Mouse (Mus musculus): ENCODE measurements around the gene Tctex1d1. TPM values are rescaled to one million over a fixed set of nuclear protein-coding genes. Genes with fewer than 3 reads are reported as not detected.
A peak's percentile ranks its signal among the peaks of the same experiment; 100 is the strongest.

The Tctex1d1 gene
- polyA plus RNA-seq, 1 experiment from 2014 or later, result not detected

DNA sequence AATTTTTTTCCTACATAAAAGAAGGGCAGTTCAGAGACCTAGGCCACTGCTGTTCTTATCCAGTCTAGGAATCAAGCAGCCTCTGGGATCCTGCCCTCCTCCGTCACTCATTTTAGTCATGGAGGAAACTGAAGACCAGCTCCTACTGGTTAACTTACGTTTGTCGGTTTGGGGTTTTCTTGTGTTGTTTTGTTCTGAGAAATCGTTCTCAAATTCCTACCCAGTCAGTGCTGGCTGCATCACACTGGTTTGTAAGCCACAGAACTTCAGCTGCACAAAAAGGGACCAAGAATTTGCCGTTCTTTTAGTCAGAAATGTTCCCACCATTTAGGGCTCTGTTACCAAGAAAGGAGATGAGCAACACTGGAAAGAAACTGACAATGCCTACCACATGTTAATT is 11.0 kb downstream of the Tctex1d1 start:
- no peaks in the 10 kb centered on the region for H3K36me3 ChIP-seq
- H3K9me3 ChIP-seq, result no peaks in the 10 kb centered on the region
- ATAC-seq (ENCODE audit: insufficient number of reproducible peaks, low FRiP score, low TSS enrichment, low read depth), result no peak
- H3K27ac ChIP-seq, result no peak overlapping the region
- H3K9ac ChIP-seq, result no peak overlapping the region
- H3K4me3 ChIP-seq, result no peak overlapping the region
- no peak overlapping the region for H3K4me2 ChIP-seq
- H3K4me1 ChIP-seq, result no peaks in the 10 kb centered on the region
- H3K27me3 ChIP-seq, result no peaks in the 10 kb centered on the region
- WGBS, result 81% methylated on average over 5 of the region's 5 CpGs

DNA sequence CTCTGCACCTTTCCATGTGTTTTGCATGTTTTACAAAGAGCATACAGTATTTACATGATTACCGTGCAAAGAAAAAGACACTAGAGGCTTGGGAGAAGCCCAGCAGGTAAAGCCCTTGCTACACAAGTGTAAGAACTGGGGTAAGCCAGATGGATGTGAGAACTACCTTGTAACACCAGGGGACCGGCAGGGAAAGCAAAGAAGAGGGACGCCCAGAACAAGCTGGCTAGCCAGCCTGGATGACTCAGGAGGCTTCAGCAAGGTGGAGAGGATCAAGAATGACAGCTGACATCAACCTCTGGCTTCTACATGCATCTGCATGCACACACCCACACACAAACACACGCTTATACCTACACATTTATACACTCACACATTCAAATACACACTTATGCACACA is 11.6 kb downstream of the Tctex1d1 start:
- no peak for ATAC-seq (ENCODE audit: insufficient number of reproducible peaks, low FRiP score, low TSS enrichment, low read depth)
- no peak overlapping the region for H3K27ac ChIP-seq
- WGBS, result 65% methylated on average over 4 of the region's 4 CpGs
- H3K4me2 ChIP-seq, result no peak overlapping the region
- no peak overlapping the region for H3K4me3 ChIP-seq
- H3K4me1 ChIP-seq, result no peaks in the 10 kb centered on the region
- H3K9ac ChIP-seq, result no peak overlapping the region
- H3K36me3 ChIP-seq, result no peaks in the 10 kb centered on the region
- H3K9me3 ChIP-seq, result no peaks in the 10 kb centered on the region
- no peaks in the 10 kb centered on the region for H3K27me3 ChIP-seq

DNA sequence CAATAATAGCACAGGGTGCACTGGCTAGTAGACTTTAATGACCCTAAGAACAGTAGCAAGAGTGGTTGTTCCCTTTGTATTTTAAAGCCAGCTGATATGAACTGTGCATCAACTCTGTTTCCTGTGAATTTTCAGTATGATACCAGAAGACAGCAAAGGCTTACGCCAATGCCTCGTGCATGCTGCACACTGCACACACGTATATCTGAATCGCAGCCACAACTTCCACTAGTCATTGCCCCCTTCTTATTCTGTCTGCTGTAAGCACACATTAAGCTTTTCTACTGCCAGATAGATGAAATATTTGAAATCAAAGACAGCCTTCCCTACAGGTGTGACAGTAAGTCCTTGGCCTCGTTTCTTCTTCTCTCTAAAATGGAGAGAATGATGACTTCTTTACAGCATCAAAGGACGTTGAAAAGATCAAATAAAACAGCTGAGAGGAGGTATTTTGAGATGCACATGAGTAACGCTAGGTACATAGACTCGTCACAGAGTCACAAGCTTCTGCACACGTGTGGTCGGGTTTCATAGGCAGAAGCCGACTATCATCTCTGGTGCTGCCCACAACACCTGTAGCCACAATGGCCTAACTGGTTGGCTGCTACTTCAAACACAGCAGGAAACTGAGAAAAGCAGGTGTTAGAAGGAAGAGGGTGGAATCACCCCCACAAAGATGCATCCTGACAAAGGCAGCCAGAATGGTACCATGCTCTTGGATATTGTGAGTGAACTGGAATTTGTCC is 12.4 kb downstream of the Tctex1d1 start:
- no peak for ATAC-seq (ENCODE audit: insufficient number of reproducible peaks, low FRiP score, low TSS enrichment, low read depth)
- Histone ChIP-seq H3K27ac (no peak overlapping the region), H3K4me2 (no peak overlapping the region), H3K9me3 (no peaks in the 10 kb centered on the region), H3K9ac (no peak overlapping the region), H3K4me3 (no peak overlapping the region), H3K36me3 (no peaks in the 10 kb centered on the region), H3K4me1 (no peaks in the 10 kb centered on the region), H3K27me3 (no peaks in the 10 kb centered on the region)
- 56% methylated on average over 11 of the region's 11 CpGs for WGBS

GRCm38 (mm10) chr4:102991685-102992084 is 13.3 kb downstream of the Tctex1d1 start:
- H3K4me3 ChIP-seq, result no peak overlapping the region
- no peak for ATAC-seq (ENCODE audit: insufficient number of reproducible peaks, low FRiP score, low TSS enrichment, low read depth)
- no peaks in the 10 kb centered on the region for H3K9me3 ChIP-seq
- no peaks in the 10 kb centered on the region for H3K27me3 ChIP-seq
- H3K27ac ChIP-seq, result no peak overlapping the region
- H3K4me1 ChIP-seq, result no peaks in the 10 kb centered on the region
- H3K4me2 ChIP-seq, result no peak overlapping the region
- 63% methylated on average over 3 of the region's 3 CpGs for WGBS
- H3K36me3 ChIP-seq, result no peaks in the 10 kb centered on the region
- no peak overlapping the region for H3K9ac ChIP-seq

DNA sequence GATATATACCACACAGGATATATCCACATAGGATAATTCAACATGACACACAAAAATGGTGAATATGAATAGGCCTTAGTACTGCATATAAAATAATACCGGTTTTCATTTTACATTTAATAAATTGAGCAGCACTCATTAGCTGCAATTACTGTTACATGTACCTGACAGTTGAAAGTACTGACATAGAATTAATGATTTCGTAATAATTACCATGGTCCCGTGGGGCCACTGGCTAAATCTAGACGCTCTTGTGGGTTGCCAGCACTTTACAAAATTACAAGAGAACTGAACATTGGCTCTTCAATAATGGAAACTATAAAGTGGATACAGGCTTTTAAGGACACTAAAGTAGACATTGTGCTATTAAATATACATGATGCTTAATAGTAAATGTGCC is 26.3 kb downstream of the Tctex1d1 start:
- no peak overlapping the region for H3K4me3 ChIP-seq
- no peak overlapping the region for H3K27ac ChIP-seq
- H3K27me3 ChIP-seq, result no peaks in the 10 kb centered on the region
- ATAC-seq (ENCODE audit: insufficient number of reproducible peaks, low FRiP score, low TSS enrichment, low read depth), result no peak
- no peaks in the 10 kb centered on the region for H3K36me3 ChIP-seq
- no peak overlapping the region for H3K9ac ChIP-seq
- H3K4me1 ChIP-seq, result peaks cover 14% of the 10 kb centered on the region; the same call in 1 of the 2 replicates
- H3K4me2 ChIP-seq, result no peak overlapping the region
- WGBS, result 50% methylated on average over 4 of the region's 4 CpGs
- no peaks in the 10 kb centered on the region for H3K9me3 ChIP-seq

GRCm38 (mm10) chr4:103005190-103005945 is 27.0 kb downstream of the Tctex1d1 start:
- H3K9me3 ChIP-seq, result no peaks in the 10 kb centered on the region
- no peak overlapping the region for H3K4me3 ChIP-seq
- H3K4me1 ChIP-seq, result peaks cover 14% of the 10 kb centered on the region; the same call in 1 of the 2 replicates
- no peak for ATAC-seq (ENCODE audit: insufficient number of reproducible peaks, low FRiP score, low TSS enrichment, low read depth)
- H3K4me2 ChIP-seq, result no peak overlapping the region
- no peak overlapping the region for H3K9ac ChIP-seq
- no peaks in the 10 kb centered on the region for H3K36me3 ChIP-seq
- H3K27ac ChIP-seq, result peak overlapping the region; percentile 62; the same call in 1 of the 2 replicates
- WGBS, result 27% methylated on average over 15 of the region's 15 CpGs
- no peaks in the 10 kb centered on the region for H3K27me3 ChIP-seq

DNA sequence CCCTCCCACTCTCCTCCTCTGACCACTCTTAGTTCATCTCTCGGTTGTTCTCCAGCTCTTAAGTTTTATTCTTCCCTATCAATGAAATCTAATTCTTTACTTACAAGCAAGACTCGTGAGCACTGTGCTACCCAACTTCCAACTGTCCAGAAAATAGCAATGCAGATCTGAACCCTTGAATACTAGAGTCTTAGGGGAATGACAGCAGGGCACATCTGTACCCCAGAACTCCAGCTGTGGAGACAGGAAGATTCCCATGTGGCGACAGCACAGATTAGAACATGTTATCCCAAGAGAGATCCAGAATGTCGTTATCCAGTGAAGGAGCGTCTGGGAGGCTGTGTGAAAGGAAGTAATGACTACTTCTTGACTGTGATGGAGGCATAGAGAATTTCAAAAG is 27.9 kb downstream of the Tctex1d1 start:
- ATAC-seq (ENCODE audit: insufficient number of reproducible peaks, low FRiP score, low TSS enrichment, low read depth), result no peak
- no peaks in the 10 kb centered on the region for H3K27me3 ChIP-seq
- 0 out of 2 replicates have a peak overlapping the region, but pooled peaks have one; percentile 62 for H3K27ac ChIP-seq

GRCm38 (mm10) chr4:103006943-103007418 is 28.6 kb downstream of the Tctex1d1 start:
- WGBS, result 6% methylated on average over 4 of the region's 4 CpGs
- no peak for ATAC-seq (ENCODE audit: insufficient number of reproducible peaks, low FRiP score, low TSS enrichment, low read depth)

More for the DNA sequence above, 27.9 kb downstream of the Tctex1d1 start:
- no peak overlapping the region for H3K4me2 ChIP-seq
- no peak overlapping the region for H3K4me3 ChIP-seq
- 55% methylated on average over 5 of the region's 5 CpGs for WGBS
- H3K4me1 ChIP-seq, result peaks cover 14% of the 10 kb centered on the region; the same call in 1 of the 2 replicates
- H3K9ac ChIP-seq, result no peak overlapping the region
- H3K9me3 ChIP-seq, result no peaks in the 10 kb centered on the region
- no peaks in the 10 kb centered on the region for H3K36me3 ChIP-seq

DNA sequence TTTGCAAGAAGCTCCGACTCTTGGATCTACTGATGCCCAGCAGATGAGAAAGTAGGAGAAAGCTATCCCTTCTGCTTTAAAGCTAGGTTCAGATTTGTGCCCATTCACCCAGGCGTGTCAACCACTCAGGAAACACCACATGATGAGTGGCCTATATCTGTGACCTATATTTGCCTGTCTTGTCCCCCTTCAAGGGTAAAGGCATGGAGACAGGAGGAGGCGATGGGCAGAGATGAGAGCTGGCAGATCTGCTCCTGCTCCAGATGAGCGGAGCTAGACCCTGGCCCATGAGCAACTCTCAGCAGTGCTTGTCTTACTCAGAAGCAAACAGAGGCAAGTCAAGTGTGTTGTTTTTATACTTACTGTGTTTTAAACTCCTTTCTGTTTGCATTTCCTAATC is 32.3 kb downstream of the Tctex1d1 start:
- 91% methylated on average over 4 of the region's 4 CpGs for WGBS
- ATAC-seq (ENCODE audit: insufficient number of reproducible peaks, low FRiP score, low TSS enrichment, low read depth), result no peak

More at GRCm38 (mm10) chr4:103006943-103007418, 28.6 kb downstream of the Tctex1d1 start:
- Histone ChIP-seq H3K36me3 (no peaks in the 10 kb centered on the region), H3K27ac (no peak overlapping the region), H3K4me2 (no peak overlapping the region), H3K4me1 (peaks cover 16% of the 10 kb centered on the region; the same call in 1 of the 2 replicates), H3K9ac (no peak overlapping the region), H3K4me3 (no peak overlapping the region), H3K27me3 (no peaks in the 10 kb centered on the region), H3K9me3 (no peaks in the 10 kb centered on the region)

GRCm38 (mm10) chr4:103011823-103012222 is 33.4 kb downstream of the Tctex1d1 start:
- ATAC-seq (ENCODE audit: insufficient number of reproducible peaks, low FRiP score, low TSS enrichment, low read depth), result no peak
- H3K9me3 ChIP-seq, result no peaks in the 10 kb centered on the region

More for the DNA sequence above, 32.3 kb downstream of the Tctex1d1 start:
- no peak overlapping the region for H3K4me2 ChIP-seq
- H3K9ac ChIP-seq, result no peak overlapping the region
- H3K36me3 ChIP-seq, result no peaks in the 10 kb centered on the region
- peaks cover 20% of the 10 kb centered on the region; the same call in 1 of the 2 replicates for H3K4me1 ChIP-seq
- no peak overlapping the region for H3K27ac ChIP-seq
- H3K9me3 ChIP-seq, result no peaks in the 10 kb centered on the region
- H3K27me3 ChIP-seq, result no peaks in the 10 kb centered on the region
- no peak overlapping the region for H3K4me3 ChIP-seq

GRCm38 (mm10) chr4:103013490-103013889 is 35.1 kb downstream of the Tctex1d1 start:
- Histone ChIP-seq H3K4me3 (no peak overlapping the region), H3K4me1 (peaks cover 8% of the 10 kb centered on the region; the same call in 1 of the 2 replicates), H3K36me3 (no peaks in the 10 kb centered on the region), H3K9me3 (no peaks in the 10 kb centered on the region), H3K4me2 (no peak overlapping the region), H3K27ac (no peak overlapping the region), H3K27me3 (no peaks in the 10 kb centered on the region), H3K9ac (no peak overlapping the region)
- WGBS, result 18% methylated on average over 4 of the region's 4 CpGs
- ATAC-seq (ENCODE audit: insufficient number of reproducible peaks, low FRiP score, low TSS enrichment, low read depth), result no peak

More at GRCm38 (mm10) chr4:103011823-103012222, 33.4 kb downstream of the Tctex1d1 start:
- H3K9ac ChIP-seq, result no peak overlapping the region
- H3K4me3 ChIP-seq, result no peak overlapping the region
- H3K4me2 ChIP-seq, result no peak overlapping the region
- no peaks in the 10 kb centered on the region for H3K36me3 ChIP-seq
- H3K27ac ChIP-seq, result no peak overlapping the region
- no peaks in the 10 kb centered on the region for H3K27me3 ChIP-seq
- 19% methylated on average over 7 of the region's 7 CpGs for WGBS
- peaks cover 12% of the 10 kb centered on the region; the same call in 1 of the 2 replicates for H3K4me1 ChIP-seq

- WGBS, result 75% methylated on average over 4 of the region's 4 CpGs
- H3K27me3 ChIP-seq, result no peaks in the 10 kb centered on the region
- no peak within 1 kb of the TSS for H3K9ac ChIP-seq
- ATAC-seq (ENCODE audit: insufficient number of reproducible peaks, low FRiP score, low TSS enrichment, low read depth), result no peak
- H3K27ac ChIP-seq, result no peak within 1 kb of the TSS
- no peak within 1 kb of the TSS for H3K4me2 ChIP-seq
- H3K4me1 ChIP-seq, result no peaks in the 10 kb centered on the region
- no peaks in the 10 kb centered on the region for H3K9me3 ChIP-seq
- H3K4me3 ChIP-seq, result no peak within 1 kb of the TSS
- no peaks in the 10 kb centered on the region for H3K36me3 ChIP-seq
Observed at GRCm38 (mm10) chr4:103026621-103027020, 48.2 kb downstream of the Tctex1d1 start, which contains the start of gene Insl5. Insl5 (minus strand) TSS chr4:103026842.

Data from limb, embryonic 15.5 days (tissue).